Mouse (Mus musculus) bone marrow macrophage, adult 2 months (primary cell): Measurements from ENCODE around the gene Dusp10. TPM values are rescaled to one million over a fixed set of nuclear protein-coding genes. Genes with fewer than 3 reads are reported as not detected.

Experiments used
- H3K27ac ChIP-seq: 2 replicates; pipeline ENCODE4 v1.5.1; 2012; ENCODE audit warnings: low read depth, low read length; ENCODE audit not compliant: insufficient read depth
- H3K4me1 ChIP-seq: 2 replicates; pipeline ENCODE4 v1.6.1; 2012; ENCODE audit warnings: low read length; ENCODE audit not compliant: control insufficient read depth, insufficient read depth
- H3K4me3 ChIP-seq: 2 replicates; pipeline ENCODE4 v1.5.1; 2012; ENCODE audit warnings: mild to moderate bottlenecking, low read length, moderate library complexity; ENCODE audit not compliant: insufficient read depth
- CTCF ChIP-seq: IDR thresholded peaks from 2 replicates; pipeline ENCODE4 v1.5.1; 2012; ENCODE audit warnings: low read depth, mild to moderate bottlenecking, low read length, moderate library complexity
- POLR2A ChIP-seq: IDR thresholded peaks from 2 replicates; pipeline ENCODE4 v1.6.1; 2012; ENCODE audit warnings: mild to moderate bottlenecking, low read depth, low read length, borderline replicate concordance
- polyA plus RNA-seq: library from polyadenylated mRNA; stranded (reverse); fragments of >200 nt; gene quantifications from 2 replicates; pipeline ENCODE4 v1.2.4, GENCODE M21; 2012; ENCODE audit not compliant: missing spikeins, insufficient read depth, insufficient read length

Dusp10 gene
- 1.2 and 2.3 TPM in 2 replicates for polyA plus RNA-seq

DNA sequence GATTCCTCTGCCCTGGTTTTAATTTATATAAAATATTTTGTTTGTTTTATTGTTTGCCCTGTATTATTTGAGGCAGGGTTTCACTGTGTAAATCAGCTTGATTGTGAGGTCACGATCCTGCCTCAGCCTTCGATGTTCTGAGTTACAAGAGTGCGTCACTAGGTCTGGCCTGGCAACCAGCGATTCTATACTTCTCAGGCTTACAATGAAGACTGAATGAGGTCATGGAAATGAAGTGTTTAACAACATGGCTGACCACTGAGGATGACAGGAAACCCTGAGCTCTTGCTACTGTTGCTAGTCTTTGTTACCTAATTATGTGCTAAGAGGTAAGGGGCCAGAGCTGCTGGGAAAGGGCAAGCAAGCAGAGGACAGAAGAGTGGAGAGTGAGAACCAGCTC lies at the start of gene Dusp10:
TSS of gene Dusp10 (plus strand) at position 197 of the 400 bp plus-strand sequence.
- no peak within 1 kb of the TSS for H3K4me3 ChIP-seq
- no peak for TF ChIP-seq CTCF
- no peak for TF ChIP-seq POLR2A
- H3K27ac ChIP-seq: no peak within 1 kb of the TSS
- H3K4me1 ChIP-seq: no peaks in the 10 kb centered on the region

DNA sequence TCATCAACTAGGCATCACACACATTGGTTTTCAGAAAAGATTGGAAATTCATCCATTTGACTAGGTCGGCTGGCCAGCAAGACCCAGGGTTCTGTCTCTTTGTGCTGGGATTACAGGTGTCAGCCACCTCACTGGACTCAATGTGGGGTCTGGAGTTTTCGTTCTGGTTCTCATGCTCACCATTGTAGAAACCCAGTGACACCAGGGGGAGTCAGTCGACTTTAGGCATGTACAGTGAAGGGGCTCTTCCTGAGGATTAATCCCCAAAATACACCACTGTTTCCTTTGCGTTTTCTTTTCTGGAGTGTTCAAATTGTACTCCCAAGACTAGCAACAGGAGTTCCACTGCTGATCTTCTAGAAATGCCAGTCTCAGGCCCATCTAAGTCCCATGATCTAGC lies 47.8 kb upstream of the Dusp10 start:
- TF ChIP-seq POLR2A (no peak), CTCF (no peak)
- no peak overlapping the region for H3K4me3 ChIP-seq
- no peak overlapping the region for H3K27ac ChIP-seq
- no peaks in the 10 kb centered on the region for H3K4me1 ChIP-seq

DNA sequence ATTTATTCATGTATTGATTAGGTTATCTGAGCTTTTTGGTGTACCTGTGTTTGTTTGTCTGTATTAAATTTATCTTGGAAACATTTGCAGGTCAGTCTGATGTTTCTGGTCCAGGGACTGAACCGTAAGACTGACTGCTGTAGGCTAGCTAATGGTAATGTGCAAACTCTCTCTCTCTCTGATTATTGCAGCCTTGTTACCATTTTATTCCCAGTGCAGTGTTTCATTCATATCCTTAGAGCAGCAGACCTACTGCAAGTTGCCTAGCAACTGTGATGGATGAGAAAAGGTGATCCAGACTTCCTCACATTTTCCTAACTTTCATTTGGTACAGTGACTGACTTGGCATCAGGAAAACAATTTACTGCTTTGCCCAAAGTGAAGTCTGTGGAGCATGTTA lies 43.8 kb upstream of the Dusp10 start:
- TF ChIP-seq POLR2A (no peak), CTCF (no peak)
- no peaks in the 10 kb centered on the region for H3K4me1 ChIP-seq

DNA sequence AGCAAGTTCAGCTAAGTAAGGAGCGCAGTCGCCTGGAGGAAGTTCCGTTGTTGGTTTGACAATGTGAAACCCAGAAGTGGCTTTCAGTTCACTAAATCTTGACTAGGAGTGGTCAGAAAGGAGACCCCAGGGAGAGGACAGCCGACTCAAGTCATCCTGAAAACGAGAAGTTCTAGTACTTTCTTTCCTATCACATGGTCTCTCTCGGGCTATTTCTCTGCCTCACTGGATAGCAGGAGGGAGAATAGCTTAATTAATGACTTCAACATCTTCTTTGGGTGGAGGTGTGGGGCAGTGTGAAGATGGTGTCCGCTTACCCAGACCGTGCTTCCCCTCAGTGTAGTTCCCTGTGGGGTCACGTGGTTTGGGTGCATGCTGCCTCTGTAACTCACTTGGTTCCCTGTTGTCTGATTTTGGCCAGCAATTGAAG lies 33.3 kb upstream of the Dusp10 start:
- H3K27ac ChIP-seq: no peak overlapping the region
- TF ChIP-seq CTCF (no peak), POLR2A (no peak)
- H3K4me3 ChIP-seq: no peak overlapping the region
- peaks cover 6% of the 10 kb centered on the region for H3K4me1 ChIP-seq

More for the DNA sequence above, 43.8 kb upstream of the Dusp10 start:
- no peak overlapping the region for H3K27ac ChIP-seq
- no peak overlapping the region for H3K4me3 ChIP-seq

DNA sequence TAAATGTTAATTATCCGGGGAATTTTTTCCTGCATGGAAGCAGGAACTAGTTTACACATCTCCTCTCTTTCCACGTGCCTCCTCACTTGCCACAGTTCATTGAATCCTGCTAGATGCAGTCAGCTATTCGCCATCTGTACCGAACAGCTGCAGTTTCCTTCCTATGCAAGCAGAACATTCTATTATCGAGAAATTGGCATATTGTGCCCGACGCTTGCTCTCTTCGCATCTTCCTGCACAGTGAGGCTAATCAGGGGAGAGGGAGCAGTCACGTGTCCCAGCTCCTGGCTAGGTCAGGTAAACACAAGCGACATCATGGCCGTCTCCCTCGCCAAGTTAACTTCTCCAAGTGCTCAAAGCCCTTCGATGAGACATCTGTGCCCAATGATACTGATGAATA lies 31.0 kb upstream of the Dusp10 start:
- Histone ChIP-seq H3K27ac (no peak overlapping the region), H3K4me1 (peaks cover 6% of the 10 kb centered on the region), H3K4me3 (no peak overlapping the region)
- TF ChIP-seq POLR2A (no peak), CTCF (no peak)

DNA sequence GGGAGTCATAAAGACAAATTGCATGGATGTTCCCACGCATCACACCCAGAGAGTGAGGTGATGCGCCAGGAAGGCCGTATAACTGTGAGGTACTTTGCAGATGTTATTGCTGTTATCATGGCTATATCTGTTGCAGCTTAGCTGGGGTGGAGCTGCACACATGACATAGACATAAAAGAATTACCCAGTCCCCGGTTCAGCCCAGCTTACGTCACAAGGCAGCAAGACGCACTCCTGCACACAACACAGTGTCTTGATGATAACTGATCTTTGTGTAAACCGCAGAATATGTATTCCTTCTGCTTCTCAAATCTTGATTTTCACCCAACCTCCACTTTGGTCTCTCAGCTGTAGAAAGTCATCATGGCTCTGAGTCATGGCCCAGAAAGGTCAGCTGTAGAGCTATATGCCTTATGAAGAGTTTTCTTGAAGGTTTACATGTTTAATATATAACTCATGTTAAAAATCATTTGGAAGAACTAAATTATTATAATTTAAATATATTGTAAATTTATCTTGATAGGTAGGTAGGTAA lies 25.3 kb upstream of the Dusp10 start:
- Histone ChIP-seq H3K27ac (no peak overlapping the region), H3K4me3 (no peak overlapping the region), H3K4me1 (no peaks in the 10 kb centered on the region)
- TF ChIP-seq POLR2A: no peak
- TF ChIP-seq CTCF: no peak

DNA sequence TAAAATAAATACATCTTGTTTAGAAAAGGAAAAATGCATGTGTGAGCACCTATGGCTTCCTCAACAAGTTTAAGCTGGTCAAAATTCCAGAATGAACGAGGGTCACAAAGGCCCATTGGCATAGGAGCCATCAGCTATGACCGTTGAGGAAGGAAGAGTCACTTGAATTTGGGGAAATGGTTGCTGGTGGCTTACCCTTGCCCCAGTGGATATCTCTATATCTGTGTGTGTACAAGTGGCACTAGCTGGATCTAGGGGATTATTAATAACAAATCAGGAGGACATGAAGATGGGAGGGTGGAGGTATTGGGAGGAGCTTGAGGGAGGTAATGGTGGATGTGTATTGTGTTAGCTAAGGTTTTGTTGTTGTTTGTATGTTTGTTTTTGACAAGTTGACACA lies 21.2 kb upstream of the Dusp10 start:
- Histone ChIP-seq H3K4me3 (no peak overlapping the region), H3K27ac (no peak overlapping the region), H3K4me1 (no peaks in the 10 kb centered on the region)
- TF ChIP-seq POLR2A (no peak), CTCF (no peak)

DNA sequence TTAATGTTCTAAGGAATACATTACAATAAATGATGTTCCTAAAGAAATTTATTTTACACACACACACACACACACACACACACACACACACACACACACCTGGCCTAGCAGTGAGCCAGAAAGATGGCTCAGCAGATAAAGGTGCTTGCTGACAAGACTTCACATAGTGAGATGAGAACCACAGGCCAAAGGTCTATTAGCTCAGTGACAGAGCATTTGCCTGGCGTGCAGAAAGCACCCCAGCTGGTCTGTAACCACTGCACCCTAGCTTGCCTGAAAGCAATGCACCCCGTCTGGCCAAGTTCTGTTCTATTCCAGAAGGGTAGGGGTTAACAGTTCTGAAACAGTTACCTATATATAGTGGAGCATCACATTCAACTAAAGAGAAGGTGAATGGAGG lies 15.9 kb upstream of the Dusp10 start:
- Histone ChIP-seq H3K27ac (no peak overlapping the region), H3K4me1 (no peaks in the 10 kb centered on the region), H3K4me3 (no peak overlapping the region)
- no peak for TF ChIP-seq CTCF
- no peak for TF ChIP-seq POLR2A

DNA sequence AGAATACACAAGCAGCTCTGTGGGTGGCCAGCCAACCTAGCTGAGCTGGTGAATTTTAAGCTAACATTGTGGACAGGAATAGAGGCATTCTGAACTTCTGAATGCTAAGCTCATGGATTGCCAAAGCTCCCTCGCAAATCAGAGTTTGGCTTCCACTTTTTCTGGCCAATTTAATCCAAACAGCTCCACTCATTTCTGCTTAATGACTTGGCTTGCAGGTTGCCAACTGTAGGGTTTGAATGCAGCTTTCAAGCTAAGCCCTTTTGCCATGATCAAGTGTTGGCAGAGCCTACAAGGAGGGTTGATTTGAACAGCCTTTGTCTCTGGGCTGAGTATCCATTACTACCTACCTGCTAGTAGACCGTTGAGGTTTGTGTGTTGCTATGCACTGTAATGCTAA lies 10.6 kb upstream of the Dusp10 start:
- TF ChIP-seq CTCF (no peak), POLR2A (no peak)
- H3K4me1 ChIP-seq: no peaks in the 10 kb centered on the region
- H3K4me3 ChIP-seq: no peak overlapping the region
- H3K27ac ChIP-seq: no peak overlapping the region

DNA sequence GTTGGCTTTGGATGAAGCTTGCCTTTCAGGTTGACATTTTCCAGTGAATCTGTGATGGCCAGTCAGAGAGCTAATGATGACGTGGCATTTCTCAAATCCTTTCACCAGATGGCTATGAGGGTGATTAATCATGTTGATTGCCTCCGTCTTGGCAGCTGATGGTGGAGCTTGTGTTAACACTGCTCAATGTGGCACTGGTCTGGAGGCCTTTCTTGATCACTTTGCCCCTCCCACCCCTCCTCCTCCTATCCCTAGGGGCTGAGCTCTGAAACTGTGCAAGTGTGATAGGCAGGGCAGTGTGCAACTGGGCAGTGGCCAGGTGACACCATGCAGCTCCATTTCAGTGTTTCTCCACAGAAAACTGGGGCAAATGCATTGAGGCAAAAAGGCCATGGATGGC lies 8.8 kb upstream of the Dusp10 start:
- Histone ChIP-seq H3K27ac (no peak overlapping the region), H3K4me3 (no peak overlapping the region), H3K4me1 (no peaks in the 10 kb centered on the region)
- TF ChIP-seq CTCF: no peak
- TF ChIP-seq POLR2A: no peak

DNA sequence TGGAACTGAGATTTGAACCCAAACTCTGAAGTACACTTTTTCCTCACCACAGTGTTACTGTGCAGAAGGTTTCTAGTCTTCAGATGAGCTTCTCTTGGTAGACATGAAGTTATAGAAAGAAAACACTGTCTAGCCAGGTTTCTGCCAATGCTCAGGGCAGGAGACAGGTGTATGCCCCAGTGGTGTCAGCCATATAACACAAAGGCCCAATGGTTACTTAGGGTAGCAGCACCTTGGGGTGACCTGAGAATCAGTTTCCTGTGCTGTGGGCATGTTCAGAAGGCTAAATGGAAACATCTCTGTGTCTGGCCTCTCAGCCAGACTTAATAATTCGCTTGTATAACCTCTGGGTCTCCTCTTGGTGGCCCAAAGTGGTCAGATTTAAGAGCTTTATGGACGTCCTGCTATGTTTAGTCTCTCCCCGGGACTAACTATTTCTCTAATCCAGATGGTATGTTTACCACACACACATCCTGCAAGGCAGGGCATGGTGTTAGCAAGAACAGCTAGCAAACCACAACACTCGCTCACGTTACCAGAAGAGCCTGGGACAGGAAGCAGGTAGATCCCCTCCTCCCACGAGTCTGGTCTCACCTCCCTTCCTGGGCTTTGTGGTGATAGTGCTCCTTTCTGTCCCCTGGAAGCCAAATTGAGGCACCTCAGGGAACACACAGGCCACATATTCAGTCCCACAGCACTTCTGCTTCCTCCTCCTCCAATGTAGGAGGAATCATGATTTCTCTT lies 7.6 kb upstream of the Dusp10 start:
- Histone ChIP-seq H3K27ac (no peak overlapping the region), H3K4me3 (no peak overlapping the region), H3K4me1 (no peaks in the 10 kb centered on the region)
- TF ChIP-seq POLR2A: no peak
- no peak for TF ChIP-seq CTCF
